Mouse (Mus musculus): ENCODE data around the gene Dis3l. TPM values are rescaled to one million over a fixed set of nuclear protein-coding genes. Genes with fewer than 3 reads are reported as not detected.

Gene Dis3l
- total RNA-seq (2014; rRNA removed) (18.5 and 22.5 TPM in 2 replicates), polyA plus RNA-seq (2015; fragmentation: Nextera tagmentation; extraction: Ambion mirVana) (18.1 and 19.6 TPM in 2 replicates)

DNA sequence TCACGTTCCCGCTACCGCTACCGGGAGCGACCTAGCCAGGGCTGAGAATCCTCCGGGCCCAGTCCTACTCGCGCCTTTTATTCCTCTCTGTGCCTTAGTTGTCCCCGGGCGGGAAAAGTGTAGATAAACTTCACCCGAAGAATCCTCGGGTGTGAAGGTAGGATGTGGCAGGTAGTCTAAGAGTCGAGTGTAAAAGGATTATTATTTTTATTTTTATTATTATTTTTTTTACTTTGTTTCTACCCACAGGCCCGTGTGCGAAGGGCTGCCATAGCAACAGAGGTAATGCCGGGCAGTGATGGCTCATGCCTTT is at the start of gene Dis3l:
Dis3l (minus strand) TSS at position 35 of the 313 bp plus-strand sequence.
- Histone ChIP-seq H3K36me3 (ENCODE audit: insufficient read depth, low read length) (peaks cover 5% of the 10 kb centered on the region), H3K4me3 (ENCODE audit: low read depth, low read length) (peak within 1 kb of the TSS; percentile 44), H3K27ac (ENCODE audit: low read depth, low read length) (peak within 1 kb of the TSS; percentile 99), H3K4me2 (ENCODE audit: low read depth, low read length, poor library complexity, severe bottlenecking) (peak within 1 kb of the TSS; percentile 82), H3K4me1 (ENCODE audit: insufficient read depth, low read length) (no peaks in the 10 kb centered on the region), H3K27me3 (ENCODE audit: insufficient read depth, low read length) (no peaks in the 10 kb centered on the region), H3K9me3 (ENCODE audit: low read length) (no peaks in the 10 kb centered on the region), H3K9ac (replicated peaks; ENCODE audit: low read length, poor library complexity, severe bottlenecking) (peak within 1 kb of the TSS; percentile 99)
- ATAC-seq (ENCODE audit: low FRiP score), result no peak
- no peak for DNase-seq (ENCODE audit: low spot score)
- 6% methylated on average over 16 of the region's 16 CpGs for WGBS
- TF ChIP-seq CTCF (IDR thresholded peaks at IDR 0.05), result no peak

DNA sequence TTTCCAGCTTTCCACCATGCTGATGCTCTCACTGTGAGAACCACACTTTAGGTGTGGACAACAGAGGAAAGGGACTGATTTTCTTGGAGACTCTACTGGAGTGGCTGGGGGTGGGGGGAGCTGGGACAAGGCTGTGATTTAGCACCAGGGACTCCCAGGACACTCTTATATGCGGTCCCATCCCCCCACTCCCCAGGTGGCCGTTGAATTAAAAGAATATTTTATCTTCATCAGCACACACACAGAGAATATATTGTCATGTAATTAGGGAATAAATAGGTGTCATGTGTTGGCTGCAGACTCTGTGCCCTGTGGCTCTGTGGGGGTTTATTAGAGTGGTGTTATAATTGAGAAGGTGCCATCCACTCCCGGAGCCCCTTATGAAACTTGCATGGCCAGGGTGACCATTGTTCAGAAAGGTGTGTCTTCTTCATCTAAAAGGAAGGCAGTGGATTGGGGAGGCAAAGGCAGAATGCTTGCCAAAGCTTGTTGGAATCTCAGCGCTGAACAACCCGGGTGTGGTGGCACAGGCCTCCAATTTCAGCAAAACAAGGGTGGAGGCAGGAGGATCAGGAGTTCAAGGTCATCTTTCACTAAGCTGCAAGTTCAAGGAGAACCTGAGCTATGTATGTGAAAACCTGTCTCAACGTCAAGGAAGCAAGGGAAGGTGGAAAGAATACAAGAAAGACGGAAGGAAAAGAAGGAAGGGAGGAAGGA is 48.6 kb upstream of the Dis3l start:
- WGBS, result 69% methylated on average over 7 of the region's 7 CpGs
- no peak for TF ChIP-seq CTCF (IDR thresholded peaks at IDR 0.05)

DNA sequence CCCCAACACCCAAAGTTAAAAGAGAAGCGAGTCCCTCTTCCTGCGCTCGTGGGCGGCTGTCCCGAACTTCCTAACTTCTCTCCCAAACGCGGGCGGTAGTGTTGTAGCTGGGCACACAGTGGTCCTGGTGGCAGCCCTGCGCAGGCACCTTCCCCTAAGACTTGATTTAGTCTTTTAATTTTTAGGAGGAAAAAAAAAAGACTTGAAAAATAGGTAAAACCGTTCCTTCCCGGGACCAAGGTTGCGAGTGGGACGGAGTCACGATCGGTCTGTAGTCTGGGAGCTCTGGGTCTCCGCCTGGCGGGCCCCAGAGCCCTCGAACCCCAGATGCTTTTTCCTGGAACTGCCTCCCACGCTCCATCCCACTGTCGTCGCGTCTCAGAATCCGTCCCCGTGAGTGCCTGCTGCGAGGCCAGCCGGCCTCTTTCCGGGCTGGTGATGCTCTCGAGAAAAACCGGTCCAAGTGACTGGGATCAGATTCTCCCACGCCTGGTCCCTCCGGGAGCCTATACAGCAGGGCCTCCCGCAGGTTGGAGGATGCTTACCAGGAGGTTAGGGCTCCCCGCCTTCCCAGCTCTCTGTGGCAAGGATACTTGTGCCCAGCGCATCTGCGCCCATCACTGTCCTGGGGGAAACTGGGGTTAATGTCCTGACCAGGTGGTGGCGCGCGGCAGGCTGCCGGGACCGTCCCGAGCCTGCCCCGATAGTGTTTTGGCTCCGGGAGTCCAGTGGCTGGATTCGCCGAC is 45.6 kb upstream of the Dis3l start:
- H3K4me1 ChIP-seq (ENCODE audit: insufficient read depth, low read length), result peaks cover 9% of the 10 kb centered on the region
- no peaks in the 10 kb centered on the region for H3K9me3 ChIP-seq (ENCODE audit: low read length)
- no peak overlapping the region for H3K27ac ChIP-seq (ENCODE audit: low read depth, low read length)
- under 1% methylated on average over 45 of the region's 45 CpGs for WGBS
- no peaks in the 10 kb centered on the region for H3K36me3 ChIP-seq (ENCODE audit: insufficient read depth, low read length)
- ATAC-seq (ENCODE audit: low FRiP score), result no peak
- H3K27me3 ChIP-seq (ENCODE audit: insufficient read depth, low read length), result peaks cover 15% of the 10 kb centered on the region; the same call in 1 of the 2 replicates
- H3K9ac ChIP-seq (replicated peaks; ENCODE audit: low read length, poor library complexity, severe bottlenecking), result peak overlapping the region; percentile 57
- peak overlapping the region; percentile 66 for H3K4me3 ChIP-seq (ENCODE audit: low read depth, low read length)
- peak overlapping the region; percentile 100 for H3K4me2 ChIP-seq (ENCODE audit: low read depth, low read length, poor library complexity, severe bottlenecking)
- TF ChIP-seq CTCF (IDR thresholded peaks at IDR 0.05), result peak; percentile 20; the same call in 1 of the 2 replicates
- no peak for DNase-seq (ENCODE audit: low spot score)

More for the DNA sequence above, 48.6 kb upstream of the Dis3l start:
- no peak for DNase-seq (ENCODE audit: low spot score)
- ATAC-seq (ENCODE audit: low FRiP score), result no peak
- no peaks in the 10 kb centered on the region for H3K9me3 ChIP-seq (ENCODE audit: low read length)
- H3K4me1 ChIP-seq (ENCODE audit: insufficient read depth, low read length), result peaks cover 9% of the 10 kb centered on the region
- no peak overlapping the region for H3K4me3 ChIP-seq (ENCODE audit: low read depth, low read length)
- H3K36me3 ChIP-seq (ENCODE audit: insufficient read depth, low read length), result no peaks in the 10 kb centered on the region
- H3K27me3 ChIP-seq (ENCODE audit: insufficient read depth, low read length), result peaks cover 8% of the 10 kb centered on the region; the same call in 1 of the 2 replicates
- no peak overlapping the region for H3K27ac ChIP-seq (ENCODE audit: low read depth, low read length)
- H3K4me2 ChIP-seq (ENCODE audit: low read depth, low read length, poor library complexity, severe bottlenecking), result no peak overlapping the region
- no peak overlapping the region for H3K9ac ChIP-seq (replicated peaks; ENCODE audit: low read length, poor library complexity, severe bottlenecking)

DNA sequence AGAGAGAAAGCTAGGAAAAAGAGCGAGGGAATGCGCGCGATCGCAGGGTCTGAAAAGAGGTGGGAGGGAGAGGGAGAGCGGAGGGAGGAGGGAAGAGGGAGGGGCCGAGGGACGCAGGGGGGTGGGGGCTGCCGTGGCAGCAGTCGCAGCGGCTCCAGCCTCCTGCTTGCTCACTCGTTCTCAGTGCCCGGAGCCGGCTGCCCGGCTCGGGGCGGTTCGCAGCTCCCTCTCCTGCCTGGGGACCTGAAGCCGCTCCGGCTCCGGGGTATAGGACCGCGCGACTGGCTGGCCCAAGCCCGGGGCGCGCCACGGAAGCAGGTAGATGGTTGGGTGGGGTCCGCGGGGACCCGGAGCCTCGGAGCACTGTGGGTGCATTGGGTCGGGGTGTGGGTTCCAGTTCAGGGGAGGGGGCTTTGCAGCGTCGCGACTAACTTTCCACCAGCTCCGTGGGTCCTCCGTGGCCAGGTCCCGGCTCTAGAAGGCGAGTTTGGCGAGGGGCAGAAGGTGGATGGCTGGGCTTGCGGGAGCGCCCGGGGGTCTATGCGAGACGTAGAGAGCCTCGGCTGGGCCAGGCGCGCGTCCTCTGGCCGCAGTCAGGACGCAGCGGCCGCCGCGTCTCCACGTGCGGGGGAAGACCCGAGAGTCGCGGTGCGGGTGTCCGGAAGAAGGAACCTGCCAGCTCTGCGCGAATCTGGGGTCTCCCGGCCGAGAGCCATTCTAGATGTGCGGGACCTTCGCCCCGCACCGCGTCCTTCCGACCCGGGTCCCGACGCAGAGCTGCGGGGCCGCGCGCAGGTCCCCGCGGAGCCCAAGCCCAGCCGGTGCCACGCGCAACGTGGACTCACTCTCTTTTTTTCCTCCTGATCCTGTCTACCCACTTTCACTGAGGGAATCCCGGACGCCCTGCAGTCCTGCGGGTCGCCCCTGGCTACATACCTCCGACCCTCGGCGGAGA is 44.7 kb upstream of the Dis3l start, which contains the start of gene Megf11:
Megf11 (plus strand) TSS at position 116 of the 955 bp plus-strand sequence.
- Histone ChIP-seq H3K9ac (replicated peaks; ENCODE audit: low read length, poor library complexity, severe bottlenecking) (peak within 1 kb of the TSS; percentile 57), H3K27me3 (ENCODE audit: insufficient read depth, low read length) (peaks cover 15% of the 10 kb centered on the region; the same call in 1 of the 2 replicates), H3K4me3 (ENCODE audit: low read depth, low read length) (peak within 1 kb of the TSS; percentile 66), H3K9me3 (ENCODE audit: low read length) (no peaks in the 10 kb centered on the region), H3K4me1 (ENCODE audit: insufficient read depth, low read length) (peaks cover 9% of the 10 kb centered on the region), H3K4me2 (ENCODE audit: low read depth, low read length, poor library complexity, severe bottlenecking) (peak within 1 kb of the TSS; percentile 100), H3K36me3 (ENCODE audit: insufficient read depth, low read length) (no peaks in the 10 kb centered on the region), H3K27ac (ENCODE audit: low read depth, low read length) (no peak within 1 kb of the TSS)
- WGBS, result under 1% methylated on average over 79 of the region's 93 CpGs
- peak; percentile 76 for DNase-seq (ENCODE audit: low spot score)
- ATAC-seq (ENCODE audit: low FRiP score), result peak; percentile 52
- no peak for TF ChIP-seq CTCF (IDR thresholded peaks at IDR 0.05)

DNA sequence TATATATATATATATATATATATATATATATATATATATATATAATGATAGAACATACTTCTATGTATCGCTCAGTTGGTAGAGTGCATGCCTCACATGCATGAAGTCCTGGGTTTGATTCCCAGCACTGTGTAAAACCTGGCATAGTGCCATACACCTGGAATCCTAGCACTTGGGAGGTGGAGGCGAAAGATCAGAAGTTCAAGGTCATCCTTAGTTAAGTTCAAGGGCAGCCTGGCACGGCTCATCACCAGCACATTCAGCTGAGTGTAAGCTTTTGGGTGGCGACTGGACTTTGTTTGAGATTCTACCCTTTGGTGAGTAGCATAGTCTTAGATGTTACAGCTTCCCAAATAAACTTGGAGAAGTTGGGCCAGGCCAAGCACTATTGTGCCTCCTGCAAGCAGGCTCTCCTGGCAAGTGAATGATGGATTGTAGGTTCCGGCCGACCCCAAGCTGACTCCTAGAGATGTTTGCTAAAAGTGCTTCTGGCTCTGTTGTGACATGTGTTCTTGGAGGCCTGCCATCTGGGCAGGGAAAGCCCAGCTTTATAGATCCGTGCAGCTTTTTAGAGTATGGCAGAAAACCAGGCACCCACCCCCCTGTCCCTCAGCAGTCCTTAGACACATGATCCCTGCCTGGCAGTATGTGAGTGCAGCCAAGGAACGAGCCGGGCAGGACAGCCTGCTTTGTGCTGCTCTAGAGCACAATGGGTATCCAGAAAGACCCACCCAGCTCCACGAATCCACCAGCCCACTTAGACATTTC is 42.1 kb upstream of the Dis3l start:
- H3K27ac ChIP-seq (ENCODE audit: low read depth, low read length), result no peak overlapping the region
- no peak for ATAC-seq (ENCODE audit: low FRiP score)
- peaks cover 9% of the 10 kb centered on the region for H3K4me1 ChIP-seq (ENCODE audit: insufficient read depth, low read length)
- H3K27me3 ChIP-seq (ENCODE audit: insufficient read depth, low read length), result peaks cover 15% of the 10 kb centered on the region; the same call in 1 of the 2 replicates
- H3K9ac ChIP-seq (replicated peaks; ENCODE audit: low read length, poor library complexity, severe bottlenecking), result no peak overlapping the region
- DNase-seq (ENCODE audit: low spot score), result peak; percentile 65
- no peak overlapping the region for H3K4me3 ChIP-seq (ENCODE audit: low read depth, low read length)
- H3K36me3 ChIP-seq (ENCODE audit: insufficient read depth, low read length), result no peaks in the 10 kb centered on the region
- H3K4me2 ChIP-seq (ENCODE audit: low read depth, low read length, poor library complexity, severe bottlenecking), result no peak overlapping the region
- no peaks in the 10 kb centered on the region for H3K9me3 ChIP-seq (ENCODE audit: low read length)
- WGBS, result 64% methylated on average over 10 of the region's 10 CpGs
- no peak for TF ChIP-seq CTCF (IDR thresholded peaks at IDR 0.05)
